Mouse (Mus musculus): ENCODE data around the gene Dop1b. TPM values are rescaled to one million over a fixed set of nuclear protein-coding genes. Genes with fewer than 3 reads are reported as not detected.
A peak's percentile ranks its signal among the peaks of the same experiment; 100 is the strongest.
"Not testable (repeated sequence)": the region's sequence is repeated elsewhere in the genome, so short reads cannot be mapped to it uniquely, and the experiment has no call there.

The Dop1b gene
- 17.2 and 21.2 TPM in 2 replicates for polyA plus RNA-seq (2015; fragmentation: Nextera tagmentation; extraction: Ambion mirVana)

- H3K9ac ChIP-seq (ENCODE audit: low read depth, low read length) = peak within 1 kb of the TSS; percentile 78
- peak; percentile 93 for ATAC-seq
- no peak for TF ChIP-seq CTCF (IDR thresholded peaks at IDR 0.05; ENCODE audit: low read depth)
- 2% methylated on average over 72 of the region's 77 CpGs for WGBS
- no peaks in the 10 kb centered on the region; the same call in 1 of the 2 replicates for H3K36me3 ChIP-seq (ENCODE audit: control insufficient read depth, insufficient read depth)
- peak within 1 kb of the TSS; percentile 86 for H3K4me3 ChIP-seq (ENCODE audit: low read depth, low read length)
- H3K4me1 ChIP-seq (replicated peaks; ENCODE audit: control insufficient read depth, insufficient read depth, low read length) = no peaks in the 10 kb centered on the region; the same call in 1 of the 2 replicates
- H3K27ac ChIP-seq (ENCODE audit: low read depth, low read length) = peak within 1 kb of the TSS; percentile 84
- H3K4me2 ChIP-seq (replicated peaks; ENCODE audit: low read depth) = peak within 1 kb of the TSS; percentile 92
- H3K27me3 ChIP-seq (replicated peaks; ENCODE audit: control insufficient read depth, insufficient read depth, low read length) = no peaks in the 10 kb centered on the region
- H3K9me3 ChIP-seq (ENCODE audit: control insufficient read depth) = no peaks in the 10 kb centered on the region
Observed at GRCm38 (mm10) chr16:93711411-93712188, at the start of gene Dop1b. Dop1b (plus strand) TSS chr16:93711904.

- no peak for TF ChIP-seq CTCF (IDR thresholded peaks at IDR 0.05; ENCODE audit: low read depth)
- Histone ChIP-seq H3K4me1 (replicated peaks; ENCODE audit: control insufficient read depth, insufficient read depth, low read length) (no peaks in the 10 kb centered on the region), H3K36me3 (ENCODE audit: control insufficient read depth, insufficient read depth) (no peaks in the 10 kb centered on the region), H3K4me2 (replicated peaks; ENCODE audit: low read depth) (no peak overlapping the region), H3K9me3 (ENCODE audit: control insufficient read depth) (0 out of 2 replicates have a peak, but pooled peaks cover 4% of the 10 kb centered on the region), H3K27me3 (replicated peaks; ENCODE audit: control insufficient read depth, insufficient read depth, low read length) (no peaks in the 10 kb centered on the region), H3K9ac (ENCODE audit: low read depth, low read length) (no peak overlapping the region), H3K27ac (ENCODE audit: low read depth, low read length) (no peak overlapping the region), H3K4me3 (ENCODE audit: low read depth, low read length) (no peak overlapping the region)
- ATAC-seq = no peak
Observed at GRCm38 (mm10) chr16:93667976-93668375, 43.7 kb upstream of the Dop1b start.

- no peak for TF ChIP-seq CTCF (IDR thresholded peaks at IDR 0.05; ENCODE audit: low read depth)
- ATAC-seq = no peak
- no peaks in the 10 kb centered on the region for H3K27me3 ChIP-seq (replicated peaks; ENCODE audit: control insufficient read depth, insufficient read depth, low read length)
Observed at GRCm38 (mm10) chr16:93669521-93669920, 42.2 kb upstream of the Dop1b start.

GRCm38 (mm10) chr16:93670466-93670865 lies 41.2 kb upstream of the Dop1b start:
- H3K4me3 ChIP-seq (ENCODE audit: low read depth, low read length); H3K4me2 ChIP-seq (replicated peaks; ENCODE audit: low read depth); H3K4me1 ChIP-seq (replicated peaks; ENCODE audit: control insufficient read depth, insufficient read depth, low read length); H3K27me3 ChIP-seq (replicated peaks; ENCODE audit: control insufficient read depth, insufficient read depth, low read length); H3K36me3 ChIP-seq (ENCODE audit: control insufficient read depth, insufficient read depth); H3K9me3 ChIP-seq (ENCODE audit: control insufficient read depth); ATAC-seq; H3K27ac ChIP-seq (ENCODE audit: low read depth, low read length); H3K9ac ChIP-seq (ENCODE audit: low read depth, low read length): not testable (repeated sequence)
- 37% methylated on average over 4 of the region's 4 CpGs for WGBS

More at GRCm38 (mm10) chr16:93669521-93669920, 42.2 kb upstream of the Dop1b start:
- no peaks in the 10 kb centered on the region for H3K4me1 ChIP-seq (replicated peaks; ENCODE audit: control insufficient read depth, insufficient read depth, low read length)
- H3K27ac ChIP-seq (ENCODE audit: low read depth, low read length) = no peak overlapping the region
- H3K4me3 ChIP-seq (ENCODE audit: low read depth, low read length) = no peak overlapping the region
- no peak overlapping the region for H3K9ac ChIP-seq (ENCODE audit: low read depth, low read length)
- H3K4me2 ChIP-seq (replicated peaks; ENCODE audit: low read depth) = no peak overlapping the region
- 0 out of 2 replicates have a peak, but pooled peaks cover 4% of the 10 kb centered on the region for H3K9me3 ChIP-seq (ENCODE audit: control insufficient read depth)
- no peaks in the 10 kb centered on the region for H3K36me3 ChIP-seq (ENCODE audit: control insufficient read depth, insufficient read depth)

- no peak for ATAC-seq
- TF ChIP-seq CTCF (IDR thresholded peaks at IDR 0.05; ENCODE audit: low read depth) = peak; percentile 65
- H3K4me1 ChIP-seq (replicated peaks; ENCODE audit: control insufficient read depth, insufficient read depth, low read length) = no peaks in the 10 kb centered on the region
- no peak overlapping the region for H3K9ac ChIP-seq (ENCODE audit: low read depth, low read length)
- H3K27ac ChIP-seq (ENCODE audit: low read depth, low read length) = no peak overlapping the region
- H3K36me3 ChIP-seq (ENCODE audit: control insufficient read depth, insufficient read depth) = no peaks in the 10 kb centered on the region
- WGBS = 92% methylated on average over 5 of the region's 5 CpGs
- H3K4me3 ChIP-seq (ENCODE audit: low read depth, low read length) = no peak overlapping the region
- 0 out of 2 replicates have a peak, but pooled peaks cover 4% of the 10 kb centered on the region for H3K9me3 ChIP-seq (ENCODE audit: control insufficient read depth)
- H3K27me3 ChIP-seq (replicated peaks; ENCODE audit: control insufficient read depth, insufficient read depth, low read length) = no peaks in the 10 kb centered on the region
- no peak overlapping the region for H3K4me2 ChIP-seq (replicated peaks; ENCODE audit: low read depth)
Observed at GRCm38 (mm10) chr16:93671064-93671463, 40.6 kb upstream of the Dop1b start.

- Histone ChIP-seq H3K4me2 (replicated peaks; ENCODE audit: low read depth) (no peak overlapping the region), H3K27me3 (replicated peaks; ENCODE audit: control insufficient read depth, insufficient read depth, low read length) (0 out of 2 replicates have a peak, but pooled peaks cover 1% of the 10 kb centered on the region), H3K9ac (ENCODE audit: low read depth, low read length) (no peak overlapping the region), H3K4me1 (replicated peaks; ENCODE audit: control insufficient read depth, insufficient read depth, low read length) (no peaks in the 10 kb centered on the region), H3K27ac (ENCODE audit: low read depth, low read length) (no peak overlapping the region), H3K36me3 (ENCODE audit: control insufficient read depth, insufficient read depth) (no peaks in the 10 kb centered on the region), H3K4me3 (ENCODE audit: low read depth, low read length) (no peak overlapping the region), H3K9me3 (ENCODE audit: control insufficient read depth) (no peaks in the 10 kb centered on the region)
- ATAC-seq = no peak
- no peak for TF ChIP-seq CTCF (IDR thresholded peaks at IDR 0.05; ENCODE audit: low read depth)
- WGBS = 72% methylated on average over 5 of the region's 5 CpGs
Observed at GRCm38 (mm10) chr16:93676376-93676775, 35.3 kb upstream of the Dop1b start.

Data from intestine, postnatal 0 days (tissue).